Mouse (Mus musculus) CH12F3 (cell line): ENCODE data around the gene Bcl2l11.

Experiments
- in situ Hi-C: fragments of 300-500 bp; cut with MboI; formaldehyde crosslinking; loops from 2 replicates; pipeline ENCODE4 v1.14.3; 2020; ENCODE audit warnings: low sequenced_read_pairs

The Bcl2l11 gene

GRCm38 (mm10) chr2:128203749-128204405 is 78.0 kb downstream of the Bcl2l11 start:
- in situ Hi-C loops: loop anchor here (10.0 kb wide), 1 partner anchor 191 kb away; no protein-coding TSS in a partner anchor

- in situ Hi-C loops: loop anchor here (10.0 kb wide), 1 partner anchor 186 kb away; no protein-coding TSS in a partner anchor
Observed at GRCm38 (mm10) chr2:128208541-128208940, 82.7 kb downstream of the Bcl2l11 start.

GRCm38 (mm10) chr2:128209841-128210329 is 84.0 kb downstream of the Bcl2l11 start:
- in situ Hi-C loops: loop anchor here (10.0 kb wide), 1 partner anchor 185 kb away; no protein-coding TSS in a partner anchor

GRCm38 (mm10) chr2:128210376-128210775 is 84.5 kb downstream of the Bcl2l11 start:
- in situ Hi-C loops: no loop called here

- in situ Hi-C loops: no loop called here
Observed at GRCm38 (mm10) chr2:128211022-128211880, 85.4 kb downstream of the Bcl2l11 start.

GRCm38 (mm10) chr2:128211881-128212209 is 86.0 kb downstream of the Bcl2l11 start:
- in situ Hi-C loops: no loop called here
